Mouse (Mus musculus) forebrain, postnatal 0 days (tissue): ENCODE data around the gene Ttc9b. TPM values are rescaled to one million over a fixed set of nuclear protein-coding genes. Genes with fewer than 3 reads are reported as not detected.

Experiments
- ATAC-seq: fragments of 200-750 bp; cut with Nextera tagmentation; 2 replicates; pipeline ENCODE4 v1.8.0; 2017; ENCODE audit warnings: mild to moderate bottlenecking, moderate library complexity
- DNase-seq: peaks from one replicate; pipeline ENCODE4 v3.0.0-alpha.2; 2015
- H3K27ac ChIP-seq: fragments of 300-500 bp; sonication (generic); 2 replicates; pipeline ENCODE4 v1.5.1; 2014; ENCODE audit warnings: low read depth, mild to moderate bottlenecking, antibody characterized with exemption, low read length, moderate library complexity, mixed read lengths
- H3K27me3 ChIP-seq: fragments of 300-500 bp; sonication (generic); 2 replicates; pipeline ENCODE4 v1.6.1; 2014; ENCODE audit warnings: mild to moderate bottlenecking, low read length, mixed read lengths; ENCODE audit not compliant: insufficient read depth
- H3K36me3 ChIP-seq: fragments of 300-500 bp; sonication (generic); 2 replicates; pipeline ENCODE4 v1.6.1; 2014; ENCODE audit warnings: mild to moderate bottlenecking, moderate library complexity; ENCODE audit not compliant: insufficient read depth
- H3K4me1 ChIP-seq: fragments of 300-500 bp; sonication (generic); 2 replicates; pipeline ENCODE4 v1.6.1; 2014; ENCODE audit warnings: antibody characterized with exemption; ENCODE audit not compliant: insufficient read depth
- H3K4me2 ChIP-seq: fragments of 300-500 bp; sonication (generic); 2 replicates; pipeline ENCODE4 v1.6.1; 2014; ENCODE audit warnings: low read depth, mild to moderate bottlenecking, moderate library complexity
- H3K4me3 ChIP-seq: fragments of 300-500 bp; sonication (generic); 2 replicates; pipeline ENCODE4 v1.5.1; 2014; ENCODE audit warnings: low read depth, low read length, mixed read lengths
- H3K9ac ChIP-seq: fragments of 300-500 bp; sonication (generic); 2 replicates; pipeline ENCODE4 v1.6.1; 2014; ENCODE audit warnings: mild to moderate bottlenecking
- H3K9me3 ChIP-seq: fragments of 300-500 bp; sonication (generic); 2 replicates; pipeline ENCODE4 v1.6.1; 2016; ENCODE audit warnings: low read length
- CTCF ChIP-seq: sonication (generic); IDR thresholded peaks from 2 replicates; pipeline ENCODE4 v1.5.1; 2016; ENCODE audit warnings: antibody characterized with exemption, control low read depth, low read depth
- WGBS: fragments of 180-500 bp; shearing (Covaris S2); extraction: QIAGEN DNeasy Blood & Tissue Kit; methylation state at CpG from one replicate; pipeline ENCODE4 v1.1.7; 2014; 5-methylcytosine and 5-hydroxymethylcytosine counted together
- polyA plus RNA-seq: library from polyadenylated mRNA; unstranded; fragments of >200 nt; fragmentation: Nextera tagmentation; extraction: Ambion mirVana; gene quantifications from 2 replicates; pipeline ENCODE4 v1.2.1, GENCODE M21; 2015
- total RNA-seq: library from RNA; depleted of rRNA; stranded (reverse); fragments of >200 nt; gene quantifications from 2 replicates; pipeline ENCODE4 v1.2.3, GENCODE M21; 2014; rRNA removed

Ttc9b gene
- total RNA-seq (95.8 and 111 TPM in 2 replicates), polyA plus RNA-seq (116 and 118 TPM in 2 replicates)

DNA sequence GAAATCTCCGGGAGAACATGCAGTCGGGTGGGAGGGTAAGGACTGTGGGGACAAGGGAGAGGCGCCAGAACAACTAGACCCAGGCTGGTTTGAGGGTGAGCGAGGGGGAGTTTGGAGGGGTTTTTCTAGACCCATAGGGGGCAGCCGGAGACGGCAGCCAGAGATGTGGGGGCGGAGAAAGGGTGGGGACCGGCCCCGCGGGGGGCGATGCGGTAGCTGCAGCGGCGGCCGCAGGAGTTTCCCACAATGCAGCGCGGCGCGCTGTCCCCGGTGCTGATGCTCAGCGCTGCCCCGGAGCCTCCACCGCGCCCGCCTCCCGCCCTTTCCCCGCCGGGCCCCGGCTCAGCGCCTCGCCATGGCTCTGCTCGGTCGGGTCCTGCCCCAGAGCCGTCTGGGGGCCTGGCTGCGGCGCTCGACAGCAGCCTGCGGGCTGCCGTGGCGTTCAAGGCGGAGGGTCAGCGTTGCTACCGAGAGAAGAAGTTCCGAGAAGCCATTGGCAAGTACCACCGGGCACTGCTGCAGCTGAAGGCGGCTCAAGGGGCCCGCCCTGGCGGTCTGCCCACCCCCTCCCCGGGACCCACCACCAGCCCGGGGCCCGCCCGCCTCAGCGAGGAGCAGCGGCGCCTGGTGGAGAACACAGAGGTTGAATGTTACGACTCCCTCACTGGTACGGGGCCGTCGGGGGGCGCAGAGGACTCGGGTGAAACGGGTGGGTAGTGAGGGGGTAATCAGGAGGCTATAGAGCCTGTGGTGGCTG, at the start of gene Ttc9b:
Ttc9b (plus strand) TSS at position 235 of the 757 bp plus-strand sequence.
- 2% methylated on average over 46 of the region's 62 CpGs for WGBS
- ATAC-seq, result peak; percentile 88

DNA sequence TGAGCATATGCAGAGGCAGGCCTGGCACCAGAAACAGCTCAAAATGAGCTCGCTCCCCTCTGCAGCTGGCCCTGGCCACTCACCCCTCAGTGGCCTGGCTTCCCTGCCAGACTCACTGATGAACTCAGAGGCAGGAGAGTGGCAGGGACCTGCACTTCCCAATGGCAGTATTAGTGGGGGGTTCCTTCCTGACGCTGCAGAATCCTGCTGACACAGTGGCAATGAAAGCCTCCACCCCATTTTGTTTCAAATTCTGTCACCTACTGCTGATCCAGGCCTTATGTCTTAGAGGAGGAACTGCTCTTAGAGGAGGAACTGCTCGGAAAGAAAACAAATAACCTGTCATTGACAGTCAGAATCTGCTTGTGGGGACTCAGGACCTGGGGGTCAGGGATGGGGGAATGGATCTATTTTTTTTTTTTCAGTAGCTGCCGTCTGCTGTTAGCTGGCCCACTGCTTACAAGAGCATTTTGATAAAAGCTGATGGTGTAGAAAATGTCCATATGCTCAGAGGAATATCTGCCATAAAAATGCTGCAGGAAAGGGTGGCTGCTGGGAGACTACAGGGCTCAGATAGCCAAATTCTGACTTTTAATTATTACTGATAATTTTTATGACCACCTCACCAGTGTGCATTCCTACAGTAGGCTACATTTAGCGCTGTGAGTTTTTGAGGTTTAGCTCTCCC, 48.9 kb upstream of the Ttc9b start:
- no peak overlapping the region for H3K4me3 ChIP-seq
- H3K4me1 ChIP-seq, result peaks cover 25% of the 10 kb centered on the region
- TF ChIP-seq CTCF, result no peak
- WGBS, result 37% methylated on average over 5 of the region's 5 CpGs
- H3K4me2 ChIP-seq, result no peak overlapping the region
- H3K9me3 ChIP-seq, result no peaks in the 10 kb centered on the region
- no peaks in the 10 kb centered on the region for H3K27me3 ChIP-seq
- ATAC-seq (no peak; the same call in 1 of the 2 replicates), DNase-seq (peak; percentile 39)
- peak overlapping the region; percentile 73 for H3K27ac ChIP-seq
- H3K9ac ChIP-seq, result peak overlapping the region; percentile 31; the same call in 1 of the 2 replicates
- peaks cover 15% of the 10 kb centered on the region for H3K36me3 ChIP-seq

More for the DNA sequence above, at the start of gene Ttc9b:
- peak within 1 kb of the TSS; percentile 93 for H3K9ac ChIP-seq
- no peaks in the 10 kb centered on the region for H3K9me3 ChIP-seq
- peak; percentile 89 for DNase-seq
- peaks cover 15% of the 10 kb centered on the region; the same call in 1 of the 2 replicates for H3K4me1 ChIP-seq
- peak within 1 kb of the TSS; percentile 94 for H3K27ac ChIP-seq
- H3K4me2 ChIP-seq, result peak within 1 kb of the TSS; percentile 72
- H3K36me3 ChIP-seq, result peaks cover 28% of the 10 kb centered on the region
- TF ChIP-seq CTCF, result peak; percentile 68
- H3K27me3 ChIP-seq, result no peaks in the 10 kb centered on the region
- peak within 1 kb of the TSS; percentile 69 for H3K4me3 ChIP-seq

DNA sequence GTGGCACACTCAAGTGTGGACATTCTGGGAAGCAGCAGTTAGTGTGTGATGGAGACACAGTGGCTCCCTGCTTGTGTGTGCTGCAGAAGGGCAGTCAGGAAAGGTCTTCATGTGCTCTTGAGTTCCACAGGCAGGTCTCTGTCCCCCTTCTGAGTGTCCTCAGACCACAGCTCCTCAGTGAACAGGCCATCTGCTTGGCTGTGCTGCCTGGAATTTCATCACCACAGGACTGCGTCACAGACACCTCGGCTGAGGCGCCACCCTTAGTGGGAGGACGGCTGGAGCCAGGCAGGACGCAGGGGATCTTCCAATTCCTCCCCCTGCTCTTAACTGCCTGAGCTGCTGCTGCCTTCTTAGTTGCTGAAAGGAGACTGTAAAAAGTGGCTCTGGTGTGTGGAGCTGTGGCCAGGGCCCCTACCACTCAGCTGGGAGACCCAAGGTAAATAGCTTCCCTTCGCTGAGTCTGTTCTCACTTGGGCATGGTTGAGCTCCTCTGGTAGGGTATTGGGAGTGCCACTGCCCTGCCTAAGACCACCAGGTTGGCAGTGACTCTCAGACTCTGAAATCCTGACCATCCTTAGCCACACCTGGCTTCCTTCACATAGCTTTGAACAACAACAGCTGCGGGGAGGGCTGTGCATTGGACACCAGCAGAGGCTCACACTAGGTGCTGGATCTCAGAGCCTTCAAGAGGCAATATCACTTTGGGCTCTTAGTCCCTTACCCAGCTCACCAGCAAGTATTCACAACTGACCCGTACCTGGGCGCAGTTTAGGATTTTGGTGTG, 48.0 kb upstream of the Ttc9b start:
- ATAC-seq, result peak; percentile 42
- peaks cover 19% of the 10 kb centered on the region for H3K36me3 ChIP-seq
- no peak overlapping the region for H3K4me3 ChIP-seq
- H3K27me3 ChIP-seq, result no peaks in the 10 kb centered on the region
- H3K4me1 ChIP-seq, result peaks cover 25% of the 10 kb centered on the region
- H3K27ac ChIP-seq, result peak overlapping the region; percentile 73
- H3K9ac ChIP-seq, result peak overlapping the region; percentile 10
- no peak for TF ChIP-seq CTCF
- H3K4me2 ChIP-seq, result no peak overlapping the region
- peak; percentile 30 for DNase-seq
- WGBS, result 65% methylated on average over 9 of the region's 9 CpGs
- no peaks in the 10 kb centered on the region for H3K9me3 ChIP-seq

DNA sequence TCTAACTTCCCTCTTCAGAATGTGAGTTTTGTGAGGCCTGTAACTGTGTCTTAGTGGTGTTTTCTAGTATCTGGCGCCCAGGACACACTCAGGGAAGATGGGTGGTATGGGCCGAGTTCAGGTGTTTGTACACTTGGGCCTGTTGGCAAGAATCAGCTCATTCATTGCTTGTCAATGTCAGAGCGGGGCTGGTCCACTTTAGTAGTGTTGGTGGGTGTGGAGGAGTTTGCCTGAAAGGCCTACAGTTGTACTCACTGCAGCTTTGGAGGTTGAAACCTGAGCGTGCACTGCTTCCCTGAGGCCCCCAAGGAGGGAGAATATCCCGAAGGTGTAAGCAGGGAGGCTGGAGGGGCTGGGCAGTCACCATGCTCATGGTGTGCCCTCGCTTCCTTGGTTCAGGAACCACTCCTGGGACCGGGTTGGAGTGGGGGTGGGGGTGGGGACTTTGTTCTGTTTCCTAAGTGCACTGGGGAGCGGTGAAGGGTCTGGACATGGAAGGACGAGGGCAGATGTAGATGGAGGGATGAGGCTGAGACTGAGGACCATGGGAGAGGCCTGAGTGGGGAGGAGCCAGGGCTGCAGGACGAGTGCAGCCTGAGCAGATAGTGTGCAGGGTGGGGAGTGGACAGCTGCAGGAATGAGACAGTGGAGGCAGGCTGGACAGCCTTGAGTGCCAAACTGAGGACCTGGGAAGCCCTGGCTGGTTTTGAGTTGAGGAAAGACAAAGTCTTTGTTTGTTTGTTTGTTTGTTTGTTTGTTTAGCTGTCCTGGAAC, 47.0 kb upstream of the Ttc9b start:
- ATAC-seq (no peak), DNase-seq (no peak)
- H3K36me3 ChIP-seq, result peaks cover 19% of the 10 kb centered on the region
- peaks cover 21% of the 10 kb centered on the region for H3K4me1 ChIP-seq
- no peak overlapping the region for H3K4me2 ChIP-seq
- WGBS, result 75% methylated on average over 10 of the region's 10 CpGs
- H3K4me3 ChIP-seq, result no peak overlapping the region
- no peak overlapping the region for H3K9ac ChIP-seq
- no peaks in the 10 kb centered on the region for H3K9me3 ChIP-seq
- no peak for TF ChIP-seq CTCF
- no peak overlapping the region; the same call in 1 of the 2 replicates for H3K27ac ChIP-seq
- no peaks in the 10 kb centered on the region for H3K27me3 ChIP-seq

DNA sequence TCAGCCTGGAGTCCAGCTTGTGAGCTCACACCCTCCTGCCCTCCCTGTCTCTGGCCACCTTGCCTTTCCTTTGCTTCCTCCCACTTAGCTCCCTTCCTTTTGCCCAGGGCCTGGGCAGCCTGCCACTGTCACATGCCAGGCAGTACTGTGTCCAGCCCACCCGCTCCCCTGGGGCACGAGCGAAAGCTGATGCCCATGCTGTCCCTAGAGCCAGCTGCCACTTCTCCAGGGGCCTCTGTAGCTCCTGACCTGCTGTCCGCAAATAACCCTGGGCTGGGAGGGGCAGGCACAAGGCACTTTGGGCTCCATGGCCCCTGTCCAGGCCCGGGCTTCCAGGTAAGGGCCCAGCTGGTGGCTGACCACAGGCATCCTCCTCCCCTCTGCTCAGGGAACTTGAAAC, 46.1 kb upstream of the Ttc9b start:
- no peak overlapping the region for H3K27ac ChIP-seq
- H3K9me3 ChIP-seq, result no peaks in the 10 kb centered on the region
- no peak overlapping the region for H3K9ac ChIP-seq
- no peak overlapping the region for H3K4me2 ChIP-seq
- no peaks in the 10 kb centered on the region for H3K27me3 ChIP-seq
- TF ChIP-seq CTCF, result no peak
- H3K4me3 ChIP-seq, result no peak overlapping the region
- 73% methylated on average over 5 of the region's 5 CpGs for WGBS
- peak; percentile 35 for DNase-seq
- peaks cover 19% of the 10 kb centered on the region for H3K36me3 ChIP-seq
- peaks cover 15% of the 10 kb centered on the region; the same call in 1 of the 2 replicates for H3K4me1 ChIP-seq
- peak; percentile 60 for ATAC-seq

DNA sequence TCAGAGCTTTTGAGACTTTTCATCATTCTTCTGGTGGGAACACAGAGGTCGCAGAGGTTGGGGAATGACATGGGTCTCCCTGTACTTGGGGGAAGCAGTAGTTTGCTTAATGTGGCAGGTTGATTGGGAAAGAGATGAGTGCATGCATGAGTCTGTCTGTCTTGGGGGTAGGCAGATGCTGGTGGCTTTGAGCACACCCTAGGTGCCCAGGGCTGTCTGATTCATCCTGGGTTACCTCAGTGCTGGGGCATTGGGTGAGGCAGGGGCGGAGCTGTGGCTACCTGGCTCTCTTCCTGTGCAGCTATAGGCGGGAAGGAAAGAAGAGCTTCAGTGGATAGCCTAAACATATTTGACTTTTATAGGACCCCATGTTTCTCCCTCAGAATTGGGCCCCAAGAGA, 45.6 kb upstream of the Ttc9b start:
- WGBS, result 82% methylated on average over 3 of the region's 3 CpGs
- no peaks in the 10 kb centered on the region for H3K27me3 ChIP-seq
- H3K9me3 ChIP-seq, result no peaks in the 10 kb centered on the region
- TF ChIP-seq CTCF, result no peak
- peaks cover 19% of the 10 kb centered on the region for H3K36me3 ChIP-seq
- no peak overlapping the region for H3K4me2 ChIP-seq
- no peak overlapping the region for H3K4me3 ChIP-seq
- ATAC-seq (no peak), DNase-seq (no peak)
- H3K9ac ChIP-seq, result no peak overlapping the region
- H3K4me1 ChIP-seq, result peaks cover 20% of the 10 kb centered on the region
- peak overlapping the region; percentile 21; the same call in 1 of the 2 replicates for H3K27ac ChIP-seq
